Mouse (Mus musculus) monocyte, adult 2 months (primary cell): Measurements from ENCODE around the gene Nmnat2.

ENCODE experiments used
- DNase-seq, 2 experiments: peaks; one replicate each; pipeline ENCODE4 v3.0.0; 2022; ENCODE audit warnings: low spot score in 2 of 2, low read depth in 1 of 2

Nmnat2 gene

GRCm38 (mm10) chr1:153120544-153120943 is 165.8 kb downstream of the Nmnat2 start:
- DNase-seq = no peak

GRCm38 (mm10) chr1:153121320-153121719 is 166.5 kb downstream of the Nmnat2 start:
- DNase-seq = no peak

GRCm38 (mm10) chr1:153122764-153123163 is 168.0 kb downstream of the Nmnat2 start:
- no peak for DNase-seq

GRCm38 (mm10) chr1:153124502-153124901 is 169.7 kb downstream of the Nmnat2 start:
- DNase-seq = no peak

- DNase-seq = no peak
These were observed 170.8 kb downstream of the Nmnat2 start for GRCm38 (mm10) chr1:153125287-153126275.

- DNase-seq = no peak
These were observed 171.9 kb downstream of the Nmnat2 start for GRCm38 (mm10) chr1:153126491-153127381.

- DNase-seq = no peak
These were observed 172.8 kb downstream of the Nmnat2 start for GRCm38 (mm10) chr1:153127622-153128021.

- DNase-seq = no peak
These were observed 174.0 kb downstream of the Nmnat2 start for GRCm38 (mm10) chr1:153128780-153129179.

- DNase-seq = no peak
These were observed 175.4 kb downstream of the Nmnat2 start for GRCm38 (mm10) chr1:153129992-153130713.

- DNase-seq = no peak
These were observed 179.3 kb downstream of the Nmnat2 start for GRCm38 (mm10) chr1:153133865-153134781.

GRCm38 (mm10) chr1:153136647-153137046 is 181.9 kb downstream of the Nmnat2 start:
- no peak for DNase-seq

GRCm38 (mm10) chr1:153138486-153138885 is 183.7 kb downstream of the Nmnat2 start:
- no peak for DNase-seq

GRCm38 (mm10) chr1:153139635-153140034 is 184.8 kb downstream of the Nmnat2 start:
- DNase-seq = no peak

- DNase-seq = no peak
These were observed 185.5 kb downstream of the Nmnat2 start for GRCm38 (mm10) chr1:153140265-153140664.

- DNase-seq = no peak
These were observed 186.0 kb downstream of the Nmnat2 start for GRCm38 (mm10) chr1:153140747-153141228.

GRCm38 (mm10) chr1:153144021-153144420 is 189.2 kb downstream of the Nmnat2 start:
- DNase-seq = no peak

GRCm38 (mm10) chr1:153145791-153146190 is 191.0 kb downstream of the Nmnat2 start:
- no peak for DNase-seq

GRCm38 (mm10) chr1:153152594-153152993 is 197.8 kb downstream of the Nmnat2 start:
- DNase-seq = no peak

GRCm38 (mm10) chr1:153153619-153154137 is 198.9 kb downstream of the Nmnat2 start:
- DNase-seq = no peak

- no peak for DNase-seq
These were observed 200.6 kb downstream of the Nmnat2 start for GRCm38 (mm10) chr1:153155364-153155763.
